Mouse (Mus musculus) embryo, embryonic 11 days (tissue): ENCODE measurements around the gene Urm1.
"Not testable (repeated sequence)": the region's sequence is repeated elsewhere in the genome, so short reads cannot be mapped to it uniquely, and the experiment has no call there.

Experiments
- DNase-seq: peaks from one replicate; pipeline ENCODE4 v3.0.0-alpha.2; 2015

Gene Urm1

GRCm38 (mm10) chr2:29820025-29820817, at the start of gene Urm1:
TSS of gene Urm1 (plus strand) at chr2:29820075.
- peak; percentile 93 for DNase-seq

GRCm38 (mm10) chr2:29770162-29770561, 49.7 kb upstream of the Urm1 start:
- DNase-seq: peak; percentile 9

GRCm38 (mm10) chr2:29771611-29772461, 48.0 kb upstream of the Urm1 start:
- no peak for DNase-seq

- DNase-seq: no peak
These were observed 46.6 kb upstream of the Urm1 start for GRCm38 (mm10) chr2:29773323-29773722.

GRCm38 (mm10) chr2:29781256-29781655, 38.6 kb upstream of the Urm1 start:
- not testable (repeated sequence) for DNase-seq

GRCm38 (mm10) chr2:29784290-29784689, 35.6 kb upstream of the Urm1 start:
- no peak for DNase-seq

GRCm38 (mm10) chr2:29787104-29787917, 32.6 kb upstream of the Urm1 start, which contains the start of gene Coq4:
TSS of gene Coq4 (plus strand) at chr2:29787493.
- peak; percentile 93 for DNase-seq

GRCm38 (mm10) chr2:29787937-29788681, 31.8 kb upstream of the Urm1 start, which contains the start of gene Trub2:
TSS of gene Trub2 (minus strand) at chr2:29788502.
- DNase-seq: peak; percentile 90

GRCm38 (mm10) chr2:29792772-29793487, 26.9 kb upstream of the Urm1 start:
- no peak for DNase-seq

GRCm38 (mm10) chr2:29802075-29802826, 17.6 kb upstream of the Urm1 start, which contains the start of gene Slc27a4:
TSS of gene Slc27a4 (plus strand) at chr2:29802634.
- DNase-seq: peak; percentile 97

GRCm38 (mm10) chr2:29802827-29803201, 17.1 kb upstream of the Urm1 start:
- DNase-seq: no peak

GRCm38 (mm10) chr2:29803400-29803831, 16.5 kb upstream of the Urm1 start:
- peak; percentile 59 for DNase-seq

GRCm38 (mm10) chr2:29815678-29816371, 4.0 kb upstream of the Urm1 start:
- no peak for DNase-seq

- peak; percentile 81 for DNase-seq
These were observed 2.2 kb upstream of the Urm1 start for GRCm38 (mm10) chr2:29817426-29818232.

- peak; percentile 12 for DNase-seq
These were observed 512 bp upstream of the Urm1 start for GRCm38 (mm10) chr2:29819363-29819762.

- no peak for DNase-seq
These were observed 6.5 kb downstream of the Urm1 start for GRCm38 (mm10) chr2:29826318-29826925.

- DNase-seq: peak; percentile 98
These were observed 7.2 kb downstream of the Urm1 start for GRCm38 (mm10) chr2:29826926-29827708.

GRCm38 (mm10) chr2:29827709-29828024, 7.8 kb downstream of the Urm1 start:
- no peak for DNase-seq
